Mouse (Mus musculus) G1E (cell line): ENCODE measurements around the gene Nmrk2.

ENCODE experiments used
- CTCF ChIP-seq: IDR thresholded peaks from 2 replicates; pipeline ENCODE4 v1.5.1; 2012; ENCODE audit warnings: low read depth, low read length, inconsistent platforms, mixed read lengths
- GATA1 ChIP-seq: IDR thresholded peaks from 2 replicates; pipeline ENCODE4 v1.6.1; 2012; ENCODE audit warnings: borderline replicate concordance, low read length, inconsistent platforms, mixed read lengths

DNA sequence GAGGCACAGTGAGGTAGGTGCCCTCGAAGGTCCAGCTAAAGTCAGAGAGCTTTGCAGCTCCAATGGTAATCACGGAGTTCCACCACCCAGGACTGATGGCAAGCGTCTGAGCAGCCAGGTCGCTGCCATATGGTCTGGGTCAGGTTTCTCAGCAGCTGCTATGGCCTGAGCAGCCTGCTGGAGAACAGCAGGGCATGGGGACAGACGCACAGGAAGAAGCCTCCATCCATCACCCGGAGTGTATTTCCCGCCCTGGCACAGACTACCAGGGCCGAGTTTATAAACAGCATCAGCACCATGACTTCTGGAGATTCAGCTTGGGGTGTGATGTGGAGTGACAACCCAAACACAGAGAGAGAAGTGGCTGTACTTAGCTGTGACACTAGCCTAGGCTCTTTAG, 36.7 kb downstream of the Nmrk2 start:
- TF ChIP-seq GATA1 (no peak), CTCF (no peak)
